Mouse (Mus musculus): ENCODE measurements at regions not wholly inside any gene's neighbourhood (a gene's known extent, or its start where the extent isn't known, plus 50 kb on each side); places are given as distances from the start of the nearest gene placed in this dataset.

DNA sequence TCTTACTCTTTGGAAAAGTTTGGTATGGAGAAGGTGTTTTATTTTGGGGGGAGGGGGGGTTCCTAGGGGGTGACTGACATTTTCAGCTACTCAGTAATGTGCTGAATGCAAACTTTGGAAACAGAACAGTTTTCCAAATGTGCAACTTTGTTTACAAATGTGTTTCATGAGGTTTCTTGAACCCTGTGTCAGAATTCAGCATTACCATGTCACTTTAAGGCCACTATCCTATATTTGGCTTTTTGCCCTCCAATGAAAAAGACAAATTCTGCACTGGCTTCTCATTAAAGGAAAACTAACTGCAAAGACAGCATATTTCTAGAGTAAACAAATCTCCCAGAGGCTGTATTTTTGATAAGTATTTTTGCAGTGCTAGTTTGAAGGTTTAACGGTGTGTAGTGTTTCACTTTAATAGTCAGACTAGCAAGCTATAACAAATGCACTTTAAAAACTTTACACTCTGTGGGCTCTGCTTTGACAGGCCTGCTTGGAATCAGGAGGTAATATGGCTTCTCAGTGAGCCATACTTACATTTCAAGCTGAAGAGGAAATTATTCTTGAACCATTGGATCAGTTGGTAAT is 1589.5 kb upstream of the Tenm2 start:
- TF ChIP-seq CTCF (IDR thresholded peaks at IDR 0.05; ENCODE audit: extremely low read depth, insufficient read depth, low read length) (no peak), POLR2A (IDR thresholded peaks at IDR 0.05; ENCODE audit: extremely low read depth, insufficient read depth, low read length) (no peak)

Data from cortical plate, adult 2 months (tissue).